Mouse (Mus musculus) kidney, postnatal 0 days (tissue): ENCODE measurements around the gene Rbm8a2. TPM values are rescaled to one million over a fixed set of nuclear protein-coding genes. Genes with fewer than 3 reads are reported as not detected.
"Not testable (repeated sequence)": the region's sequence is repeated elsewhere in the genome, so short reads cannot be mapped to it uniquely, and the experiment has no call there.

Source experiments
- ATAC-seq: fragments of 200-750 bp; cut with Nextera tagmentation; replicated peaks from 2 replicates; pipeline ENCODE4 v1.8.0; 2017; ENCODE audit warnings: low read depth, moderate number of reproducible peaks, moderate TSS enrichment, moderate library complexity; ENCODE audit not compliant: low FRiP score
- DNase-seq: peaks from one replicate; pipeline ENCODE4 v3.0.0-alpha.2; 2016; ENCODE audit warnings: low spot score
- H3K27ac ChIP-seq: fragments of 300-500 bp; sonication (generic); 2 replicates; pipeline ENCODE4 v1.5.1; 2014; ENCODE audit warnings: mild to moderate bottlenecking
- H3K27me3 ChIP-seq: fragments of 300-500 bp; sonication (generic); 2 replicates; pipeline ENCODE4 v1.6.1; 2014; ENCODE audit warnings: low read length, mixed read lengths; ENCODE audit not compliant: insufficient read depth
- H3K36me3 ChIP-seq: fragments of 300-500 bp; sonication (generic); 2 replicates; pipeline ENCODE4 v1.6.1; 2014; ENCODE audit warnings: low read length, mixed read lengths; ENCODE audit not compliant: insufficient read depth
- H3K4me1 ChIP-seq: fragments of 300-500 bp; sonication (generic); replicated peaks from 2 replicates; pipeline ENCODE4 v1.6.1; 2014; ENCODE audit warnings: antibody characterized with exemption, low read length, mixed read lengths; ENCODE audit not compliant: insufficient read depth
- H3K4me2 ChIP-seq: fragments of 300-500 bp; sonication (generic); 2 replicates; pipeline ENCODE4 v1.6.1; 2014; ENCODE audit warnings: mild to moderate bottlenecking, low read length, moderate library complexity, mixed read lengths
- H3K4me3 ChIP-seq: fragments of 300-500 bp; sonication (generic); replicated peaks from 2 replicates; pipeline ENCODE4 v1.5.1; 2014; ENCODE audit warnings: low read depth, low read length
- H3K9ac ChIP-seq: fragments of 300-500 bp; sonication (generic); 2 replicates; pipeline ENCODE4 v1.6.1; 2014; ENCODE audit warnings: low read depth, low read length
- H3K9me3 ChIP-seq: fragments of 300-500 bp; sonication (generic); replicated peaks from 2 replicates; pipeline ENCODE4 v1.6.1; 2016; ENCODE audit warnings: low read length, inconsistent platforms, mixed read lengths
- CTCF ChIP-seq: IDR thresholded peaks from 2 replicates; pipeline ENCODE4 v1.5.1; 2016; ENCODE audit warnings: antibody characterized with exemption, low read depth, mild to moderate bottlenecking, moderate library complexity
- WGBS: fragments of 180-500 bp; shearing (Covaris S2); extraction: QIAGEN DNeasy Blood & Tissue Kit; methylation state at CpG from one replicate; pipeline ENCODE4 v1.1.7; 2014; 5-methylcytosine and 5-hydroxymethylcytosine counted together
- polyA plus RNA-seq: library from polyadenylated mRNA; unstranded; fragments of >200 nt; fragmentation: Nextera tagmentation; extraction: Ambion mirVana; gene quantifications from 2 replicates; pipeline ENCODE4 v1.2.1, GENCODE M21; 2015

Rbm8a2 gene
- 0.55 and 0.64 TPM in 2 replicates for polyA plus RNA-seq

DNA sequence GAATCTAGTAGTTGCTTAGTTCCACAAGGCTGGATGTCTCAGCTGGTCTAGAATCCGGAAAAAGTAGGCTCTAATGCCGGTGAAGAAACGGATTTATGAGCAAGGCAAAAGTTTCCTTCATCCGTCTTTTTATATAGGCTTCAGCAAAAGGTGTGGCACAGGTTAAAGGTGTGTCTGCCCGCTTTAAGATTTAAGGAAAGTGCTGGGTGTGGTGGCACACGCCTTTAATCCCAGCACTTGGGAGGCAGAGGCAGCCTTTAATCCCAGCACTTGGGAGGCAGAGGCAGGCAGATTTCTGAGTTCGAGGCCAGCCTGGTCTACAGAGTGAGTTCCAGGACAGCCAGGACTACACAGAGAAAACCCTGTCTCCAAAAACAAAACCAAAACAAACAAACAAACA, at the start of gene Rbm8a2:
Gene Rbm8a2 (minus strand): TSS at position 101 of the 400 bp plus-strand sequence.
- not testable (repeated sequence) for H3K4me3 ChIP-seq

DNA sequence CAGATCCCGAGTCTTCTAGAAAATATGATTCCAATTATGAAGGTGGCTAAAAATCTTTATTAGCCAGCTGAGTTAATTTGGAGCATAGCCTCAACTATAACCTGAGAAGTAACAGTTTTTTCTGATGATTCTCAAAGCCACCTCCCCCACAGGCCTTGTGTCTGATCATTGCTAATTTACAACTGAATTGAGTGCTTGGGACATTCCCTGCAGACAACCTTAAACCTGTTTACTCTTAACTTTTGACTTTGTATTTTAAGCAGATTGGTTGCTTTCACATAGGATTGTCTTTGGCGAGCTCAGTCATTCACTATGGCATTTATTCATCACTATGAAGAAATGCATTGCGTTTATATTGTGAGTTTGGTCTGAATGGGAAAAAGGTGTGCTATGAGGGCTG, 49.5 kb upstream of the Rbm8a2 start:
- no peak overlapping the region for H3K4me2 ChIP-seq
- no peaks in the 10 kb centered on the region for H3K36me3 ChIP-seq
- H3K4me1 ChIP-seq = no peaks in the 10 kb centered on the region
- WGBS = 75% methylated on average over 3 of the region's 3 CpGs
- H3K27me3 ChIP-seq = no peaks in the 10 kb centered on the region
- ATAC-seq (no peak), DNase-seq (no peak)
- no peak overlapping the region for H3K27ac ChIP-seq
- no peaks in the 10 kb centered on the region for H3K9me3 ChIP-seq
- H3K4me3 ChIP-seq = no peak overlapping the region
- no peak overlapping the region for H3K9ac ChIP-seq
- TF ChIP-seq CTCF = no peak

More for the DNA sequence above, at the start of gene Rbm8a2:
- 94% methylated on average over 7 of the region's 7 CpGs for WGBS
- H3K27me3 ChIP-seq, DNase-seq, ATAC-seq, H3K4me2 ChIP-seq, H3K36me3 ChIP-seq, H3K27ac ChIP-seq, H3K9ac ChIP-seq, H3K9me3 ChIP-seq, H3K4me1 ChIP-seq: not testable (repeated sequence)

DNA sequence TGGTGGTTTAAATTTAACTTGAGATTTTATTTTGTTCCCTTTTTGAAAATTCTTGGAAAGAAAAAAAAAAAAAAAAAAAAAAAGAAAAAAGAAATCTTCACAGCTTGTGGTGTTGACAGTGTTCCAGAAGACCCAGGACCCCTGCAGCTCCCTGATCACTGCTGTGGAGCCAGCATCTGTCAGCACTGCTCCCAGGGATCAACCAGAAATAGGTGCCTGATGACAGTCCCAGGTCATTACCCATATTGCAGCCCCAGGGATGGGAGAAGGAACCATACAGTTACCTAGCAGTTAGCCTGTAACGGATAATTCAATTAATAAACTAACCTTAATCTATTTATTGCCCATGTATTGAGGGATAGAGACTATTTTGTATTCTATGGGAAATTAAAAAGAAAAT, 45.6 kb upstream of the Rbm8a2 start:
- no peaks in the 10 kb centered on the region for H3K36me3 ChIP-seq

DNA sequence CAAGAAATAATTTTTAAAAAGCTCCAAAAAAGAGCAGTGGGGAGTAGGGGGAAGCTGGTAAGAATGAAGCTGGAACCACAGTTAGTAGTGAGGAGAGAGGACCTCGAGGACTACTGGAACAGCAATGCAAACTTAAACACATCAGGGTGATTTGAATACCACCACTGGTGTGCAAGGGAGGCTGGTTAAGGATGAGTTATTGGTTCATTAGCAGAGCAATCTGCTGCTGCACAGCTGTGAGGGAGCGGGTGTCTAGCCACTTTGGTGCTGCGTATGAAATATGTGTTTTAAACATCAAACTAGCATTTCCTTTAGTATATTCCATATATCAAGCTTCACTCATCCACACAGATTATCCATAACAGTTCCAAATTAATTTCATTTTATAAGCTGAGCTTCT, 39.6 kb upstream of the Rbm8a2 start:
- H3K4me3 ChIP-seq = no peak overlapping the region
- no peak for TF ChIP-seq CTCF
- H3K27me3 ChIP-seq = no peaks in the 10 kb centered on the region
- 94% methylated on average over 3 of the region's 3 CpGs for WGBS
- DNase-seq (no peak), ATAC-seq (no peak)
- no peak overlapping the region for H3K4me2 ChIP-seq
- no peak overlapping the region for H3K9ac ChIP-seq
- no peaks in the 10 kb centered on the region for H3K36me3 ChIP-seq
- H3K4me1 ChIP-seq = no peaks in the 10 kb centered on the region
- H3K9me3 ChIP-seq = no peaks in the 10 kb centered on the region
- H3K27ac ChIP-seq = no peak overlapping the region

More for the DNA sequence above, 45.6 kb upstream of the Rbm8a2 start:
- WGBS = 84% methylated on average over 1 of the region's 1 CpGs
- no peak for ATAC-seq
- Histone ChIP-seq H3K4me3 (no peak overlapping the region), H3K4me2 (no peak overlapping the region), H3K9me3 (no peaks in the 10 kb centered on the region), H3K4me1 (no peaks in the 10 kb centered on the region), H3K27me3 (no peaks in the 10 kb centered on the region), H3K27ac (no peak overlapping the region), H3K9ac (no peak overlapping the region)
- TF ChIP-seq CTCF = no peak
- DNase-seq = no peak

DNA sequence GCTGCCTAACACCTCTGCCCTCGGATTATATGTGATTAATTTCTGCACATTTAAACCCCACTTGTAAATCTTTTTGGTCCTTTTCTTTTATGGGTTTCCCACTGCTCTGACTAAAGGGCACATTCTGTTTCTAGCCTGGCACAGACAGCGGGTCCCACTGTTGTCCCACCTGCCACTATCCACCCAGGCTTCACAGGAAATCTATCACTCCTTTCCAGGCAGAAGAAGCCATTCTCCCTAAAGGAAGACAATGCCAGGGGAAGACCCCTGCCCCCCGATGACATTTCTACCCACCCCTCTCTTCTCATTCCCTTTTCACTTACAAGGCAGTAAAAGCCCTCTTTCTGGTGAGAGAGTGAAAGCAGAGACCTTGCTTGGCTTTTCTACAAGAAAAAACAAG, 37.2 kb upstream of the Rbm8a2 start:
- no peak overlapping the region for H3K27ac ChIP-seq
- H3K4me1 ChIP-seq = no peaks in the 10 kb centered on the region
- H3K27me3 ChIP-seq = no peaks in the 10 kb centered on the region
- H3K4me3 ChIP-seq = no peak overlapping the region
- TF ChIP-seq CTCF = no peak
- no peaks in the 10 kb centered on the region for H3K9me3 ChIP-seq
- H3K4me2 ChIP-seq = no peak overlapping the region
- H3K9ac ChIP-seq = no peak overlapping the region
- ATAC-seq (no peak), DNase-seq (no peak)
- H3K36me3 ChIP-seq = no peaks in the 10 kb centered on the region
- 23% methylated on average over 3 of the region's 3 CpGs for WGBS

DNA sequence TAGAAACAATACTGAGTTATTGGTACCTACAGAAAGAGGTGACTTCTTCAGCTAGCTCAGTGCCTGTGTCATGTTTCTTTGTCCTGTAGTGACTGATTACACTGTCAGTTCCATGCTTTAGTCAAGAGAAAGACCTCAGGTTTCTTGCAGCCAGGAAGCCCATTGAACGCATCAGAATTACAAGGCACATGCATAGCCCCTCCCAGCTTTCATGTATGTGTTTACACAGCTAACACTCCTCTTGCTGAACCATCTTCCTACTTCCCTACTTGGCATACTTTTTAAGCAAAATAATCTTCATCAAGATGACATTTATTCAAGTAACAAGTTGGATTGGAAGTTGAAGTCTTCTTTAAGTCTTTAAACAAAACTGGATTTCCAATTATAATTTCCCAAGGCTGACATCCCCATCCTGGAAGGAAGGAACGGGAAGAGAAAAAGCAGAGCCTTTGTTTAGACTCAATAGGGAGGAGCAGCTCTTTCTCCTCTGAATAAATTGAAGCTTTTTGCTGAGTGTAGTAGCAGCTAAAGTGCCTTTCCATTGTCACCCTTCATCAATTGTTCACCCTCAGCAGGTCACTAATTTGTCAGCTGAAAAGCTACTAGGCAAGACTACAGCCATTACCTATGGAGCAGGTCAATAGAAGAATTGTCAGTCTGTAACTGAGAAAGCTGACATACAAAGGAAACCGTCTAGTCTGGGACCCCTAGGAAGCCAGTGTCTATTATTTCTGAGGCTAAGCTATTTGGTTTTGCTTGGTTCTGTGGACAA, 34.8 kb upstream of the Rbm8a2 start:
- DNase-seq = no peak
- Histone ChIP-seq H3K4me3 (no peak overlapping the region), H3K9me3 (no peaks in the 10 kb centered on the region), H3K27ac (no peak overlapping the region), H3K4me1 (no peaks in the 10 kb centered on the region), H3K9ac (no peak overlapping the region), H3K36me3 (no peaks in the 10 kb centered on the region), H3K4me2 (no peak overlapping the region), H3K27me3 (no peaks in the 10 kb centered on the region)
- TF ChIP-seq CTCF = no peak
- 67% methylated on average over 3 of the region's 3 CpGs for WGBS
- no peak for ATAC-seq

DNA sequence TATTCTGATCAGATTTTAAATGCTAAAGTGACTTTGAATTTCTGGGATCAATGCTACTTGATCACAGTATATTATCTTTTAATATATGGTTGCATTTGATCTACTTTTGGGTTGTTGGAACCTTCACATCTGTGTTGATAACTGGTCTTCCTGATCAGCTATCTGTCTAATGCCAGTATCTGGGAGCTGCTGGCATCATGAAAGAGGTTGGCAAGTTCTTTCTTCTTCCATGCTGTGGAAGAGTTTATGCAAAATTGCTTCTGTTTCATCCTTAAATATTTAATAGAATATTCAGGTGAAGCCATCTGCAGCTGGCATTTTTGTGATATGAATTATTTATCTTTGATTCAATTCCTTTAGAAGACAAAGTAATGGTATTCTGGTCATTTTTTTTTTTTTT, 32.6 kb upstream of the Rbm8a2 start:
- Histone ChIP-seq H3K4me3 (no peak overlapping the region), H3K4me2 (no peak overlapping the region), H3K4me1 (no peaks in the 10 kb centered on the region), H3K9ac (no peak overlapping the region), H3K27me3 (no peaks in the 10 kb centered on the region), H3K9me3 (no peaks in the 10 kb centered on the region), H3K36me3 (no peaks in the 10 kb centered on the region), H3K27ac (no peak overlapping the region)
- DNase-seq (no peak), ATAC-seq (no peak)
- no peak for TF ChIP-seq CTCF
